Mouse (Mus musculus) CH12.LX (cell line): ENCODE results near the gene Dlgap1.

Experiments
- CTCF ChIP-seq, 2 experiments: IDR thresholded peaks in 1 of 2; conservative IDR thresholded peaks in 1 of 2; 2 replicates each; pipeline ENCODE4 v1.5.1; 2011 to 2012; ENCODE audit warnings: low read depth in 2 of 2, low read length in 2 of 2, improper control_type of control experiment in 1 of 2, inconsistent platforms in 1 of 2, mild to moderate bottlenecking in 1 of 2, moderate library complexity in 1 of 2
- E2F4 ChIP-seq: IDR thresholded peaks from 2 replicates; pipeline ENCODE4 v1.6.1; 2011; ENCODE audit warnings: low read depth, low read length, improper control_type of control experiment; ENCODE audit not compliant: insufficient replicate concordance
- EP300 ChIP-seq: IDR thresholded peaks from 2 replicates; pipeline ENCODE4 v1.6.1; 2011; ENCODE audit warnings: low read length, improper control_type of control experiment
- MEF2A ChIP-seq: IDR thresholded peaks from 2 replicates; pipeline ENCODE4 v1.6.1; 2014; ENCODE audit warnings: low read depth, mild to moderate bottlenecking, inconsistent platforms, low read length, improper control_type of control experiment, borderline replicate concordance
- POLR2A ChIP-seq: IDR thresholded peaks from 2 replicates; pipeline ENCODE4 v1.6.1; 2011; ENCODE audit warnings: low read depth, mild to moderate bottlenecking, improper control_type of control experiment, low read length
- SMC3 ChIP-seq: IDR thresholded peaks from 2 replicates; pipeline ENCODE4 v1.6.1; 2011; ENCODE audit warnings: low read depth, low read length, improper control_type of control experiment
- TBP ChIP-seq: conservative IDR thresholded peaks from 2 replicates; pipeline ENCODE4 v1.6.1; 2011; ENCODE audit warnings: low read depth, low read length, improper control_type of control experiment
- TCF12 ChIP-seq: IDR thresholded peaks from 2 replicates; pipeline ENCODE4 v1.6.1; 2014; ENCODE audit warnings: low read depth, mild to moderate bottlenecking, inconsistent platforms, low read length, improper control_type of control experiment
- UBTF ChIP-seq: IDR thresholded peaks from 2 replicates; pipeline ENCODE4 v1.6.1; 2012; ENCODE audit warnings: low read depth, mild to moderate bottlenecking, inconsistent platforms, low read length, improper control_type of control experiment, moderate library complexity
- USF1 ChIP-seq: IDR thresholded peaks from 2 replicates; pipeline ENCODE4 v1.6.1; 2014; ENCODE audit warnings: low read depth, mild to moderate bottlenecking, inconsistent platforms, low read length, improper control_type of control experiment

DNA sequence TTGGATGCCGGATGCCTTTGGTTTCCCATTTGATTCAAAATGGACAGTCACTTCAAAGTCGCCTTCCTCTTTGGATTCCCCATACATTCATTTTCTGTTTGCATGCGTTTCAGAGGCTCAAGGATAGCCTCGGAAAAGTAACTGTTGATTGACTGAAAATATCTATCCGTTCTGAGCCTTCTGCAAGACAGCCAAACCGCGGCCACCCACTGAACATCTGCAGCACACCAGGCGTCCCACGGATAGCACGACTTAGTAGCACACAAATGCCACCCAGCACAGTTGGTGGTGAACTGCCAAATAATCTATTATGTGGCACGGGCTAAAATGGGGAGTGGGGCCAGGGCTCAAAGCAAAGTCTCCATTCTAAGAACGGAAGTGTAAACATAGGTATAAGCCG, 705.1 kb downstream of the Dlgap1 start:
- TF ChIP-seq POLR2A, result no peak
- TF ChIP-seq SMC3, result no peak
- no peak for TF ChIP-seq CTCF (conservative IDR thresholded peaks at IDR 0.05 in 1 of 2, IDR thresholded peaks at IDR 0.05 in 1 of 2; ENCODE audit: low read depth in 2 of 2, low read length in 2 of 2)
- TF ChIP-seq EP300, result no peak
- no peak for TF ChIP-seq TBP
- no peak for TF ChIP-seq E2F4
- no peak for TF ChIP-seq TCF12
- no peak for TF ChIP-seq UBTF
- no peak for TF ChIP-seq MEF2A
- TF ChIP-seq USF1, result no peak
